Mouse (Mus musculus) heart, embryonic 13.5 days (tissue): ENCODE measurements around the gene Enho. TPM values are rescaled to one million over a fixed set of nuclear protein-coding genes. Genes with fewer than 3 reads are reported as not detected.

Source experiments
- ATAC-seq: fragments of 200-750 bp; cut with Nextera tagmentation; 2 replicates; pipeline ENCODE4 v1.8.0; 2017; ENCODE audit warnings: moderate TSS enrichment; ENCODE audit not compliant: insufficient number of reproducible peaks, low FRiP score, low TSS enrichment; ENCODE audit errors: extremely low read depth
- H3K27ac ChIP-seq: fragments of 300-500 bp; sonication (generic); replicated peaks from 2 replicates; pipeline ENCODE4 v1.5.1; 2015; ENCODE audit warnings: moderate library complexity, mild to moderate bottlenecking, inconsistent platforms
- H3K27me3 ChIP-seq: fragments of 300-500 bp; sonication (generic); replicated peaks from 2 replicates; pipeline ENCODE4 v1.6.1; 2015; ENCODE audit warnings: mild to moderate bottlenecking, inconsistent platforms
- H3K36me3 ChIP-seq: fragments of 300-500 bp; sonication (generic); 2 replicates; pipeline ENCODE4 v1.6.1; 2015; ENCODE audit warnings: mild to moderate bottlenecking, inconsistent platforms
- H3K4me1 ChIP-seq: fragments of 300-500 bp; sonication (generic); 2 replicates; pipeline ENCODE4 v1.6.1; 2015; ENCODE audit warnings: inconsistent platforms
- H3K4me2 ChIP-seq: fragments of 300-500 bp; sonication (generic); 2 replicates; pipeline ENCODE4 v1.6.1; 2015; ENCODE audit warnings: inconsistent platforms, mild to moderate bottlenecking, moderate library complexity
- H3K4me3 ChIP-seq: fragments of 300-500 bp; sonication (generic); 2 replicates; pipeline ENCODE4 v1.5.1; 2015; ENCODE audit warnings: moderate library complexity, mild to moderate bottlenecking, inconsistent platforms
- H3K9ac ChIP-seq: fragments of 300-500 bp; sonication (generic); 2 replicates; pipeline ENCODE4 v1.6.1; 2015; ENCODE audit warnings: inconsistent platforms, mild to moderate bottlenecking, moderate library complexity
- H3K9me3 ChIP-seq: fragments of 300-500 bp; sonication (generic); 2 replicates; pipeline ENCODE4 v1.6.1; 2016; ENCODE audit warnings: inconsistent platforms
- WGBS: fragments of 180-500 bp; shearing (Covaris S2); methylation state at CpG from one replicate; pipeline ENCODE4 v1.1.7; 2015; ENCODE audit warnings: mixed read lengths; 5-methylcytosine and 5-hydroxymethylcytosine counted together
- polyA plus RNA-seq: library from polyadenylated mRNA; unstranded; fragments of >200 nt; fragmentation: Nextera tagmentation; extraction: Ambion mirVana; gene quantifications from 2 replicates; pipeline ENCODE4 v1.2.1, GENCODE M21; 2015

The Enho gene
- polyA plus RNA-seq, 1 experiment from 2014 or later: 3.9 TPM

DNA sequence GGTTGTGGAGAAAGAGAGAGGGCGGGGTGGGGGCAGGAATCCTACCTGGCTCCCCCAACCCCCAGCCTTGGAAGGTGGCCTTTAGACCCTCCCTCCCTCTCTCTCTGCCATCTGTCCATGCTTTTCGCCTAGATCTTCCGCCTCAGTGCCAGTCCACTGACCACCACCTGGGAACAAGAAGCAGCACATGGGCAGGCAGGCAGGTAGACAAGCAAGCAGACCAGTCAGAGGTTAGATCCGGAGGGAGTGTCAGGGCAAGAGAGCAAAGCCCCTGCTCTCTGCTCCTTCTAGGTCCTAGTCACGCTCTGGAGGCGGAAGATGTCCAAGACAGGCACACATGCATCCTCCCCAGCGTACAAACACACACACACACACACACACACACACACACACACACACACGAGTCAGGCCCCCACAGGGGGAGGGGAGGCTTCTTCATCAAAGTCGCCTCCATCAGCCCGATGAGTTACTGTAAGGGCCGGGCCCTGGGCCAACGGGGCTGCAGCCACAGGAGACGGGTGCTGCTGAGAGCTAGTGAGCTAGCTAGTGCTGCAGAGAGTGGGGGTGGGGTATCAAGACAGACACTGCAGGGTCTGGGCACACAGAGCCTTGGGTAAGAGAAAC, 37.0 kb upstream of the Enho start:
- H3K9me3 ChIP-seq: no peaks in the 10 kb centered on the region
- no peaks in the 10 kb centered on the region for H3K36me3 ChIP-seq
- 39% methylated on average over 13 of the region's 13 CpGs for WGBS
- peak overlapping the region; percentile 50 for H3K9ac ChIP-seq
- H3K4me3 ChIP-seq: no peak overlapping the region
- H3K27me3 ChIP-seq: peaks cover 43% of the 10 kb centered on the region
- peaks cover 69% of the 10 kb centered on the region for H3K4me1 ChIP-seq
- H3K4me2 ChIP-seq: peak overlapping the region; percentile 30
- peak overlapping the region; percentile 55 for H3K27ac ChIP-seq
- no peak for ATAC-seq

DNA sequence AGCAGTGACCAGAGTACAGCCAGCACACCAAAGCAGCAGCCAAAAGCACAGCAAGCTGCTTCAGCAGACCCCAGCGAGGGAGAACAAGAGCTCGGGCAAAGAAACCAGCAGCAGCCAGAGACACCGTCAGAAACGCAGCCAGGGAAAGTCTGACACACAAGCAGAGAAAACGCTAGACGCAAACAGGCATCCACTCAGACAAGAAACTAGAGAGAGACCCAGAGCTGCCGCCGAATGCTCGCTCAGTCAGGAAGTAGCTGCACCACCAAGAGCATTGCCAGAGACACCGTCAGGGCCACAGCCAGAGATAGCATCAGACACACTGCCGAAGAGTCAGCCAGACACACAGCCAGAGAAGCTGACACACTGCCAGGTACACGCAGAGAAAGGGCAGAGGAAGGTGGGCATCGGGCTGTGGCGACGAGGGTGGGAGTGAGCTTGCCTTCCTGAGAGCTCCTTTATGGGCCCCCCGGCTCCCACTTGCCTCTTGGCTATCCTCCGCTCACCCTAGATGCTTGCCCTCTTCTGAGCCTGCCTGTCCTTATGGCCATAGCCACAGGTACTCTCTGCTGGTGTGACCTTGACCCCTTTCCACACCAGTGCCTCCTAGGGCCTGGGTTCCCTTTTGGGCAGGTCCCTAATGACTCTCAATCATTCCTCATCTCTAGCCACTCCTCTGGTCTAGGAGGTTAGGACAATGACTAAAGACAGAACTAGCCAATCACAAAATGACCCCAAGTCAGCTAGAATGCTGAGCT, 36.3 kb upstream of the Enho start:
- WGBS: 31% methylated on average over 17 of the region's 17 CpGs
- no peak for ATAC-seq
- peak overlapping the region; percentile 52 for H3K9ac ChIP-seq
- H3K27ac ChIP-seq: peak overlapping the region; percentile 55
- no peaks in the 10 kb centered on the region for H3K9me3 ChIP-seq
- no peak overlapping the region for H3K4me3 ChIP-seq
- H3K4me1 ChIP-seq: peaks cover 75% of the 10 kb centered on the region
- H3K36me3 ChIP-seq: no peaks in the 10 kb centered on the region
- H3K27me3 ChIP-seq: peaks cover 48% of the 10 kb centered on the region
- H3K4me2 ChIP-seq: peak overlapping the region; percentile 30

DNA sequence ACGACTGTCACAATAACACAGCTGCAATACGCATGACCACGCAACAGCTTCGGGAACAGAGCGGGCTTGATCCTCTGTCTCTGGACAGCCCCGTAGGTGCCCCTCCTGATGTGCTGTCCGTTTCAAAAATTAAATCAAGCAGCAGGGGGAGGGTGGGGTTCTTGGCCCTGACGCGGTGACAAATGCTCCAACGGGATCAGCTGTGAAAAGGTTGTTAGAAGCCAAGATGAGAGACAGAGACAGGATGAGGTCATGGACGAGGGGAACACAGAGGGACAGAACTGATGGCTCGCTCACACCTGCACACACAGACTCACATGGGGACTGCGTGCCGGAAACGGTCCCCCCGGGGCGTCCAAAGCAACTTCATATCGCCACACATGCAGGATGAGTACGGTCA, 33.1 kb upstream of the Enho start:
- WGBS: 59% methylated on average over 19 of the region's 19 CpGs
- Histone ChIP-seq H3K4me1 (peaks cover 52% of the 10 kb centered on the region), H3K36me3 (no peaks in the 10 kb centered on the region), H3K9me3 (no peaks in the 10 kb centered on the region), H3K27me3 (peaks cover 73% of the 10 kb centered on the region), H3K9ac (no peak overlapping the region), H3K27ac (no peak overlapping the region), H3K4me2 (no peak overlapping the region), H3K4me3 (no peak overlapping the region)
- ATAC-seq: no peak

DNA sequence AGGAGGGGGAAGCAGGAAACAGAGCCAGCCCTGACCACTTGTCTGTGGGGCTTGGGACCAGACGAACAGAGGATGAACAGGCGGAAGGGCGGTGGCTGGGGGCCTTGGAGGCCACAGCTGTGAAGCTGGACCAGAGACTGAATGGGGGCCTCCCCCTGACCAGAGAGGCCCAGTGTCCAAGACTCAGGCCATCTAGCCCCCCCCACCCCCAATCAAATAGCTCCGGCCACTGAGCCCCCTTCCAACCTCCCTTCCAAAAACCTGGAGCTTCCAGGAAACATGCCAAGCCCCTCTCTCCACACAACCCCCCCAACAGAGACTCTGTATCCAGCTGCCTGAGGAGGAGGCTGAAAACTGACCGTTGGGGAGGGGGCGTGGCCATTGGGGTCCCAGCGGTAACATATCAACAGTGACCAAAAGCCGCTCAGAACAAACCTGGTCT, 32.4 kb upstream of the Enho start:
- WGBS: 34% methylated on average over 8 of the region's 8 CpGs
- peaks cover 46% of the 10 kb centered on the region for H3K4me1 ChIP-seq
- no peak overlapping the region for H3K4me2 ChIP-seq

DNA sequence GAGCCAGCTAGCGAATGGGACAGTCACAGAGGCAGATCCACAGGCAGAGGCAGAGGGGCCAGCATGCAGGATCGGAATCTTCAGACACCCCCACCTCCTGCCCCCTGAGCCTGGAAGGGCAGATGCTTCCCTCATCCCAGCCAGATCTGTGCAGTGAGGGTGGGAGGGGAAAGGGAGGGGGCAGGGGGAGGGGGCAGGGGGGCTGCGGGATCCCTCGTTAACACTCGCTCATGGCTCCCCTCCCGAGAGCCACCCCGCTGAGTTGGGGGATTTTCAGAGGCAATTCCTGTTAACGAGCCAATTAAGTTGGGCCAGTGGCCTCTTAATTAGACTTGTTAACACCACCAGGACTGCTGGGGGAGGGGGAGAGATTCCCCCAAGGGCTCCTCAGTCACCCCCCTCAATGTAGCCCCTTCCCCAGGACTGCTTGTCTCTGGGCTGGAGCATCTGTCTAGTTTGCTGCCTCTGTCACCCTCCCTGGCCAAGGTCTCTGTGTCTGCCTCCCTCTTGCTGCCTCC, 31.9 kb upstream of the Enho start:
- Histone ChIP-seq H3K4me2 (no peak overlapping the region), H3K4me3 (no peak overlapping the region), H3K9me3 (no peaks in the 10 kb centered on the region), H3K27me3 (peaks cover 79% of the 10 kb centered on the region), H3K27ac (no peak overlapping the region), H3K36me3 (no peaks in the 10 kb centered on the region), H3K4me1 (peaks cover 41% of the 10 kb centered on the region), H3K9ac (peak overlapping the region; percentile 44; the same call in 1 of the 2 replicates)
- WGBS: 22% methylated on average over 8 of the region's 8 CpGs
- no peak for ATAC-seq

More for the DNA sequence above, 32.4 kb upstream of the Enho start:
- Histone ChIP-seq H3K9me3 (no peaks in the 10 kb centered on the region), H3K36me3 (no peaks in the 10 kb centered on the region), H3K4me3 (no peak overlapping the region), H3K27me3 (peaks cover 77% of the 10 kb centered on the region), H3K27ac (no peak overlapping the region), H3K9ac (peak overlapping the region; percentile 44; the same call in 1 of the 2 replicates)
- ATAC-seq: no peak

DNA sequence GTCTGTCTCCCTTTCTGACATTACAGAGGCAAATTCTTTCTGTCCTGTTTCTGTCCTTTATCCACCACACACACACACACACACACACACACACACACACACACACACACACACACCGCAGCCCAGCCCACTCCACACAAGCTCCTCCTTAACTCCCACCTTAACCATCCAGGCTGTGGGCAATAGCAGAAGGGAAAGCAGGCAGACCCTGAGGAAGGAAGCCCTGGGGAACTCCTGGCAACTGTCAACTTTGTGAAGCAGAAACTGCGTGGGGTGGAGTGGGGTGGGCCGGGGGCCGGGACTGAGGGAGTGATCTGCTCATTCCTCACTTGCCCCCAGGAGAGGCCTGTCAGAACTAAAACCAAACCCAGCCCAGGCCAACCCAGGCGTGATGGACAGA, 31.4 kb upstream of the Enho start:
- no peak for ATAC-seq
- 43% methylated on average over 5 of the region's 5 CpGs for WGBS
- H3K9me3 ChIP-seq: no peaks in the 10 kb centered on the region
- peaks cover 36% of the 10 kb centered on the region for H3K4me1 ChIP-seq
- H3K27me3 ChIP-seq: peaks cover 79% of the 10 kb centered on the region
- no peak overlapping the region for H3K4me3 ChIP-seq
- no peak overlapping the region for H3K4me2 ChIP-seq
- no peak overlapping the region for H3K27ac ChIP-seq
- H3K9ac ChIP-seq: no peak overlapping the region; the same call in 1 of the 2 replicates
- no peaks in the 10 kb centered on the region for H3K36me3 ChIP-seq

DNA sequence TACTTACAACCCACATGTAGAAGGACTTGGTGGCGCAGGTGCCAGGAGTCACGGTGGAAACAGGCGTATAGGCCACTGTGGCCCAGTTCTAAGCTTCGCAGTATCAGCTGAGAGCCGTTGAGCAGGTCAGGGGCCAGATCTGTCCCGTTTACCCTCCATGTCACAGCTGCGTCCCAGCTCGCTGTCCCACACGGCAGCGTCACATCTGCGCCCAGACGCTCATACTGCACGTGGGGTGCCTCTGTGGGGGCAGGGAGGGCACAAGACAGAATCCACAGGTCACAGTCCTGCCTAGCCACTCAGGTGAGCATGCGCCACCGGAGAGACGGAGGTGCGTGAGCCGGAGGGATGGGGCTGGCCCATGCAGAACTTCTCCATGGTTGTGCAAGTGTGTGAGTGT, 30.7 kb upstream of the Enho start:
- Histone ChIP-seq H3K27me3 (peaks cover 82% of the 10 kb centered on the region), H3K9ac (no peak overlapping the region)
- 80% methylated on average over 18 of the region's 18 CpGs for WGBS

DNA sequence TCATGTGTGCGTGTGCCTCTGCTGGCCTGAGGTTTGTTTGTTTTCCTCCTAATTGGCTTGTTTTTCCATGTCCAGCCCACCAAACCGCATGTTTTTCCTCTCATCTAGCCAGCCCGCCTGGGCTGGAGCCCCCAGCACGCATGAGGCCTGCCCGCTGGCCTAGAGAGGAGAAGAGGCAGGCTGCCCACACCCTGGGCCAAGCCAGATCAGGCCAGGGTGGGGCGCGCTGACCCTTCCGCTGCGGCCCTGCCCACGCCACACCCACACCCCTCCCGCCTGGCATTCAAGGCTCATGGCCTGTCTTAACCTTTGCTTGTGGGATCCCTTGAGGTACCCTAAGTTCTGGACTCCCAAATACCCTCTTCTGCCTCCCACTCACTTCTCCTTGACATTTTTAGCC, 26.5 kb upstream of the Enho start:
- Histone ChIP-seq H3K4me1 (peaks cover 33% of the 10 kb centered on the region), H3K9ac (no peak overlapping the region; the same call in 1 of the 2 replicates), H3K27me3 (peaks cover 64% of the 10 kb centered on the region), H3K9me3 (no peaks in the 10 kb centered on the region), H3K4me3 (no peak overlapping the region), H3K36me3 (no peaks in the 10 kb centered on the region), H3K4me2 (no peak overlapping the region), H3K27ac (no peak overlapping the region)
- 73% methylated on average over 11 of the region's 11 CpGs for WGBS
- ATAC-seq: no peak

More for the DNA sequence above, 30.7 kb upstream of the Enho start:
- H3K4me2 ChIP-seq: no peak overlapping the region
- H3K9me3 ChIP-seq: no peaks in the 10 kb centered on the region
- no peak overlapping the region for H3K4me3 ChIP-seq
- peaks cover 29% of the 10 kb centered on the region for H3K4me1 ChIP-seq
- H3K36me3 ChIP-seq: no peaks in the 10 kb centered on the region
- no peak for ATAC-seq
- H3K27ac ChIP-seq: no peak overlapping the region

DNA sequence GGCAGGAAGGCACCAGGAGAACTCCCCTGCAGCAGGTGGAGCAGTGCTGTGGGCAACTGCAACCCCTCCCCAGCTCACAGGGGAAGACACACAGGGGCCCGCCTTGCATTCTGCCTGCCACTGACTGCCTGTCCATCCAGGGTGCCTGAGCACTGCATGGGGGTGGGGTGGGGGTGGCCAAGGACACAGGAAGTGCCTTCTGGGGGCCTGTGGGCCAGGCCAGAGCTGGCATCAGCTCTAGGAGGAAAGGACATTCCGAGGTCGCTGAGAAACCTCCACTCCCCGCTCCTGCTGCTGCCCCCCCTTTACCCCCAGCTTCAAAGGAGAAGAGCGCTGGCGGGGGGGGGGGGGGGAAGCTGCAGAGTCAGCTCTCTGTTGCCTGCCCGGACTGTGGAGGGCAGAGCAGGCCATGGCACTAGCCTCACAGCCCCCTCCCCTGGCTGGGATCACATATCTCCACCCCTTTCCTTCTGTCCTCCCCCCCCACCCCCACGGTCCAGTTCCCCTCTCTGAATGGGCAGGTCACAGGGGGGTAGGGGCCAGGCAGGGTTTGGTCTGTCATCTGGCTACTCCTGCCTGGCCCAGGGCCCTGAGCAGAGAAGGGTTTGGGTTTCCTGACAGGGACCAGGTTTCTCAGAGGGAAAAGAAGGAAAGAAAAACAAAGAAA, 25.0 kb upstream of the Enho start:
- Histone ChIP-seq H3K27ac (no peak overlapping the region), H3K4me1 (peaks cover 44% of the 10 kb centered on the region), H3K4me3 (no peak overlapping the region), H3K36me3 (no peaks in the 10 kb centered on the region), H3K4me2 (peak overlapping the region; percentile 12; the same call in 1 of the 2 replicates), H3K27me3 (peaks cover 56% of the 10 kb centered on the region), H3K9ac (peak overlapping the region; percentile 63), H3K9me3 (no peaks in the 10 kb centered on the region)
- WGBS: 7% methylated on average over 7 of the region's 8 CpGs
- ATAC-seq: peak; percentile 18; the same call in 1 of the 2 replicates

DNA sequence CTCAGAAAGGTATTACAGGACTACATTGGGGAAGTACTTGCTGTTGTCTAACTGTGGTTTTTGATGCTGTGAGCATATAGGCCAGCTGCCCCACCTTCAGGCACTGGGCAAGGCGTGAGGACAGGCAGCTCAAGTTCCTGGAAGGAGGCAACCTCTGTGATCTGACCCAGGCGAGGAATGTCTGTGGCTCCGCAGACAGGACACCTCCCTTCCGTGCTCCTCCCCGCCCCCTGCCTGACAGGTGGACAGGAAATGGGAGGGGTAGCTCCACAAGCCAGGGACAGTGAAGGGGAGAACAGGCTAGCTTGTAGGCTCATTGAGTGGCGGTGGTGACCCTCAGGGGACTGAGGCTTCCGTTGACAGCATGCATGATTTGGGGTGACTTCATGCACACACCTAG, 24.4 kb upstream of the Enho start:
- no peak for ATAC-seq
- H3K9me3 ChIP-seq: no peaks in the 10 kb centered on the region
- H3K9ac ChIP-seq: peak overlapping the region; percentile 24; the same call in 1 of the 2 replicates
- H3K4me1 ChIP-seq: peaks cover 49% of the 10 kb centered on the region
- H3K36me3 ChIP-seq: no peaks in the 10 kb centered on the region
- 43% methylated on average over 7 of the region's 7 CpGs for WGBS
- 0 out of 2 replicates have a peak overlapping the region, but pooled peaks have one; percentile 12 for H3K4me2 ChIP-seq
- H3K4me3 ChIP-seq: no peak overlapping the region
- peaks cover 58% of the 10 kb centered on the region for H3K27me3 ChIP-seq
- no peak overlapping the region for H3K27ac ChIP-seq

DNA sequence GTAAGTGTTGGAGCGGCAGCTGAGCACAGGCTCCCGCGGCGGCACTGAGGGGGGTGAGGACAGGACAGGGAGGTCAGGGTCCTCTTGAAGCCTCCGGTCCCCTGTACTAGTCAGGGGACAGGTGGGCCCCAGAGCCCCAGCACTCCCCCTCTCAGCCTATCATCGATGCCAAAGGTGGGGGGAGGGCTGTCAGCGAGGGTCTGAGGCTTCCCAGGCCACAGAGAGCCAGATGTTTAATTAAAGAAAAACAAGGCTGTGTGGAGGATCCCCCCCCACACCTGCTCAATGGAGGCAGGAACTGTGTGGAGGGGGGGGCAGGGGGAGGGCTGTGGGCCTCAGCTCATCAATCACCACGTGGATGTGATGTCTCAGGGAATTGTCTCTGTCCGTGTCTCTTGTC, 23.5 kb upstream of the Enho start:
- H3K9me3 ChIP-seq: no peaks in the 10 kb centered on the region
- peaks cover 55% of the 10 kb centered on the region for H3K4me1 ChIP-seq
- H3K36me3 ChIP-seq: no peaks in the 10 kb centered on the region
- ATAC-seq: no peak
- H3K27me3 ChIP-seq: peaks cover 61% of the 10 kb centered on the region
- 28% methylated on average over 9 of the region's 9 CpGs for WGBS
- no peak overlapping the region for H3K27ac ChIP-seq
- no peak overlapping the region for H3K4me3 ChIP-seq
- no peak overlapping the region for H3K4me2 ChIP-seq
- H3K9ac ChIP-seq: no peak overlapping the region
